ENCODE assay signal across 19 mouse cellular contexts in the genomic region with DNA sequence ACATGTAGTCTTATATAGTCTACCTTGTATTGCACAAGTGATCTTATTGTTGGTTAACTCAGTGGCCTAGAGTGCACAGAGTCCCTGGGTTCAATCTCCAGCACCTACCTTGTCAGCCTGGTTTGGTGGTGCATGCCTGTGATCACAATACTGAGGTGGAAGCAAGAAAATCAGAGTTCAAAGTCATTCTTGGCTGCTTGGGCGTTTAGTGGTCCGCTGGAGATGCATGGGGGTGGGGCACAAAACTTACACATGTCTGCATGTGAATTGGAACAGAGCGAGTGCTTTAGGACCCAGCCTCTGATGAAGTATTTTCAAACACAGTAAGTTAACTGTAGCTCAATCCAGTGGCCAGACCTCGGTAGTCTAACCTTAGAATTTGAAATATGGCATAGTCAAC. TPM values are rescaled to one million over a fixed set of nuclear protein-coding genes. Genes with fewer than 3 reads are reported as not detected.
"Had no signal": no experiment of that assay in that cellular context is flagged by ENCODE, and none has a peak within 500 bp of the region (broad histone marks: within the 10 kb centered on the region; RNA-seq: fewer than 3 reads in every experiment).

No protein-coding gene starts in this region.

- DNase-seq: kidney, adult 8-10 months; kidney, postnatal 14 days; layer of hippocampus, adult 9-11 months; lung, adult 18-20 months; lung, postnatal 10 days; lung, postnatal 36 days; thymus, adult 18-20 months; thymus, postnatal 36 days had no signal

- H3K27ac ChIP-seq: kidney, embryonic 15.5 days; layer of hippocampus, adult 2 months; left cerebral cortex, adult 2 months; liver, embryonic 14.5 days; lung, embryonic 15.5 days; midbrain, embryonic 10.5 days; midbrain, embryonic 13.5 days; neural tube, embryonic 13.5 days had no signal

- H3K4me3 ChIP-seq: kidney, embryonic 15.5 days; layer of hippocampus, adult 2 months; left cerebral cortex, adult 2 months; lung, embryonic 15.5 days; megakaryocyte, embryonic 14.5 days; midbrain, embryonic 10.5 days; midbrain, embryonic 13.5 days; myocyte; neural tube, embryonic 13.5 days had no signal

- H3K9me3 ChIP-seq: kidney, embryonic 15.5 days; lung, embryonic 15.5 days; megakaryocyte, embryonic 14.5 days; midbrain, embryonic 10.5 days; midbrain, embryonic 13.5 days; neural tube, embryonic 13.5 days had no signal

- H3K4me2 ChIP-seq: kidney, embryonic 15.5 days; lung, embryonic 15.5 days; midbrain, embryonic 13.5 days; neural tube, embryonic 13.5 days had no signal

- H3K27me3 ChIP-seq: kidney, embryonic 15.5 days; lung, embryonic 15.5 days; megakaryocyte, embryonic 14.5 days; midbrain, embryonic 13.5 days; neural tube, embryonic 13.5 days had no signal

- H3K9ac ChIP-seq: kidney, embryonic 15.5 days; liver, embryonic 14.5 days; lung, embryonic 15.5 days; midbrain, embryonic 13.5 days; neural tube, embryonic 13.5 days had no signal

RNA-seq across cellular contexts. Expression of a gene that starts 21.0 kb away (rescaled TPM):
- total RNA-seq: monocyte, adult 5-6 weeks had no signal

RNA-seq across cellular contexts. Expression of a gene that starts 51.2 kb away (rescaled TPM):
- polyA plus RNA-seq: myocyte had no signal
